ENCODE assay signal across 28 mouse cellular contexts in genomic region chr13:116811456-116811855, GRCm38 (mm10).
"Had no signal": no experiment of that assay in that cellular context is flagged by ENCODE, and none has a peak within 500 bp of the region (broad histone marks: within the 10 kb centered on the region; RNA-seq: fewer than 3 reads in every experiment).

No protein-coding gene starts in this region.

- H3K9ac ChIP-seq: limb, embryonic 12.5 days; limb, embryonic 13.5 days; limb, embryonic 15.5 days; liver, embryonic 12.5 days; liver, embryonic 13.5 days; liver, embryonic 14.5 days; liver, embryonic 15.5 days; liver, postnatal 0 days; lung, embryonic 14.5 days; lung, embryonic 15.5 days; midbrain, embryonic 12.5 days; midbrain, embryonic 13.5 days; midbrain, embryonic 15.5 days; neural tube, embryonic 12.5 days had no signal

- DNase-seq: left cerebral cortex, postnatal 4 days; liver; liver, embryonic 13.5 days; liver, postnatal 0 days; lung, adult 18-20 months; lung, adult 2 months; lung, embryonic 14.5 days; lung, postnatal 10 days; lung, postnatal 14 days; lung, postnatal 36 days; lung, postnatal 4 days; midbrain, embryonic 14.5 days had no signal

- H3K36me3 ChIP-seq: limb, embryonic 10.5 days; limb, embryonic 12.5 days; limb, embryonic 13.5 days; limb, embryonic 15.5 days; liver, embryonic 12.5 days; liver, embryonic 13.5 days; liver, embryonic 15.5 days; lung, embryonic 15.5 days; midbrain, embryonic 10.5 days; midbrain, embryonic 12.5 days; midbrain, embryonic 13.5 days; midbrain, embryonic 15.5 days; neural tube, embryonic 12.5 days had no signal

- H3K27ac ChIP-seq: limb, embryonic 10.5 days; limb, embryonic 12.5 days; limb, embryonic 13.5 days; limb, embryonic 15.5 days; liver, embryonic 12.5 days; liver, embryonic 13.5 days; liver, embryonic 14.5 days; liver, embryonic 15.5 days; lung, embryonic 15.5 days; macrophage; midbrain, embryonic 10.5 days; midbrain, embryonic 12.5 days; midbrain, embryonic 13.5 days; midbrain, embryonic 15.5 days; neural tube, embryonic 12.5 days had no signal

- H3K4me3 ChIP-seq: limb, embryonic 10.5 days; limb, embryonic 12.5 days; limb, embryonic 13.5 days; limb, embryonic 15.5 days; liver, embryonic 12.5 days; liver, embryonic 13.5 days; liver, embryonic 15.5 days; lung, embryonic 15.5 days; megakaryocyte, embryonic 14.5 days; midbrain, embryonic 10.5 days; midbrain, embryonic 12.5 days; midbrain, embryonic 13.5 days; midbrain, embryonic 15.5 days; myocyte; neural tube, embryonic 12.5 days had no signal

- H3K4me1 ChIP-seq: limb, embryonic 10.5 days; limb, embryonic 12.5 days; limb, embryonic 13.5 days; limb, embryonic 15.5 days; liver, embryonic 12.5 days; liver, embryonic 13.5 days; liver, embryonic 15.5 days; lung, embryonic 15.5 days; megakaryocyte, embryonic 14.5 days; midbrain, embryonic 10.5 days; midbrain, embryonic 12.5 days; midbrain, embryonic 13.5 days; midbrain, embryonic 15.5 days; neural tube, embryonic 12.5 days had no signal

- H3K27me3 ChIP-seq: limb, embryonic 12.5 days; limb, embryonic 13.5 days; limb, embryonic 15.5 days; liver, embryonic 12.5 days; liver, embryonic 13.5 days; liver, embryonic 15.5 days; lung, embryonic 15.5 days; megakaryocyte, embryonic 14.5 days; midbrain, embryonic 12.5 days; midbrain, embryonic 13.5 days; midbrain, embryonic 15.5 days; neural tube, embryonic 12.5 days had no signal
